22 mouse cellular contexts compared by ENCODE assay signal in the genomic region with DNA sequence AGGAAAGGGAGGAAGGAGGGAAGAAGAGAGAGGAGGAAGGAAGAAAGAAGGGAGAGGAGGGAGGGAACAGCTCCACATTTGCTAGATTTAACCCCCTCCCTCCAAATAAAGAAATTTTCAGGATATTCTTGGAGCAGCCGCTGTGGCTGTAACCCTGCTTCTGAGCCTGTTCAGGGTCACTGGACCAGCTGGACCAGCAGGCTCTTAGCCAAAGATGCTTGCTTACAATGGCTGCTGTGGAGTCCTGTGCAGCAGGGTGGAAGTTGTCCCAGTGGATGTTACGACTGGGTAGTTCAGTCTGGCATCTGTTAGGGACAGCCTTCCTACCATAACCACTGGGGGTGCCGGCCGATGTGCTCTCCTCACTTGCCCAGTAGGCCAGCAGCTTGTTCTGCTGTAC.
"Had no signal": no experiment of that assay in that cellular context is flagged by ENCODE, and none has a peak within 500 bp of the region (broad histone marks: within the 10 kb centered on the region; RNA-seq: fewer than 3 reads in every experiment).

No protein-coding gene starts in this region.

- H3K27me3 ChIP-seq: liver, embryonic 15.5 days; lung, embryonic 15.5 days; midbrain, embryonic 15.5 days; neural tube, embryonic 12.5 days; neural tube, embryonic 15.5 days had no signal

- H3K36me3 ChIP-seq: limb, embryonic 10.5 days; limb, embryonic 13.5 days; liver, embryonic 12.5 days; liver, embryonic 15.5 days; lung, embryonic 15.5 days; midbrain, embryonic 12.5 days; midbrain, embryonic 15.5 days; neural tube, embryonic 12.5 days; neural tube, embryonic 15.5 days had no signal

- H3K9ac ChIP-seq: limb, embryonic 13.5 days; liver, embryonic 12.5 days; liver, embryonic 15.5 days; lung, embryonic 15.5 days; midbrain, embryonic 12.5 days; midbrain, embryonic 15.5 days; neural tube, embryonic 12.5 days; neural tube, embryonic 15.5 days had no signal

- H3K4me2 ChIP-seq: limb, embryonic 13.5 days; liver, embryonic 12.5 days; liver, embryonic 15.5 days; lung, embryonic 15.5 days; midbrain, embryonic 12.5 days; midbrain, embryonic 15.5 days; neural tube, embryonic 12.5 days; neural tube, embryonic 15.5 days had no signal

- H3K9me3 ChIP-seq: limb, embryonic 10.5 days; limb, embryonic 13.5 days; liver, embryonic 12.5 days; liver, embryonic 15.5 days; lung, embryonic 15.5 days; midbrain, embryonic 12.5 days; midbrain, embryonic 15.5 days; neural tube, embryonic 12.5 days; neural tube, embryonic 15.5 days had no signal

- H3K27ac ChIP-seq: limb, embryonic 10.5 days; limb, embryonic 13.5 days; liver, embryonic 12.5 days; liver, embryonic 15.5 days; lung, embryonic 15.5 days; macrophage; midbrain, embryonic 12.5 days; midbrain, embryonic 15.5 days; neural tube, embryonic 12.5 days; neural tube, embryonic 15.5 days; stomach, postnatal 0 days had no signal

- H3K4me3 ChIP-seq: limb, embryonic 10.5 days; limb, embryonic 13.5 days; liver, embryonic 12.5 days; liver, embryonic 15.5 days; lung, embryonic 15.5 days; midbrain, embryonic 12.5 days; midbrain, embryonic 15.5 days; neural tube, embryonic 12.5 days; neural tube, embryonic 15.5 days had no signal

- DNase-seq: kidney, adult 9 months; liver; lung, adult 18-20 months; lung, postnatal 14 days; right cerebral cortex, adult 18-20 months; right cerebral cortex, postnatal 14 days; right cerebral cortex, postnatal 4 days; thymus, adult 2 months; thymus, postnatal 14 days; thymus, postnatal 4 days had no signal

- ATAC-seq: intestine, postnatal 0 days; liver, embryonic 12.5 days; midbrain, embryonic 15.5 days had no signal

- H3K4me1 ChIP-seq: limb, embryonic 10.5 days; liver, embryonic 12.5 days; liver, embryonic 15.5 days; lung, embryonic 15.5 days; neural tube, embryonic 12.5 days had no signal
